Mouse (Mus musculus) spleen, adult 2 months (tissue): Measurements from ENCODE around the gene Slc35e2.

Source experiments
- CTCF ChIP-seq: fragments of 200-500 bp; IDR thresholded peaks from 2 replicates; pipeline ENCODE4 v1.5.1; 2011; ENCODE audit warnings: mild to moderate bottlenecking, inconsistent platforms; ENCODE audit not compliant: insufficient read depth, insufficient read length, insufficient replicate concordance; ENCODE audit errors: extremely low read depth
- POLR2A ChIP-seq: fragments of 200-500 bp; IDR thresholded peaks from 2 replicates; pipeline ENCODE4 v1.6.1; 2011; ENCODE audit warnings: low read depth, low read length, inconsistent platforms

DNA sequence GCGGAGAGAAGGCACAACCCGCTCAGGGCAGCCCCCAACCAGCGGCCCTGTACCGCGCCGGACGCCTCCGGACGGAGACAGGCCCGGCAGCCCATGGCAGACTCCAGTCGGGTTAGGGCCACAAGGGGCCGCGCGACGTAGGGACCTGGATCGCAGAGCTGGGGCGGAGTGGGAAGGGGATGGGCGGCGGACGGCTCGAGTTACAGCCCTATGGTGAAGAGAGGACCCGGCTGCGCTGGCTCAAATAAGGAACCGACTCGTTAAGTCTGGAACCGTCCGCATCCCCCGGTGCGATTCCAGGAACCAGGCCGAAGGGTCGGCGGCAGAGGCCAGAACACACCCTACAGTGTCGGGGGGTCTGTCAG, 51.9 kb downstream of the Slc35e2 start, which contains the start of gene Mmp23:
- TF ChIP-seq CTCF (no peak), POLR2A (no peak)
